Mouse (Mus musculus): ENCODE measurements around the gene Spata48. TPM values are rescaled to one million over a fixed set of nuclear protein-coding genes. Genes with fewer than 3 reads are reported as not detected.

Gene Spata48
- polyA plus RNA-seq, 1 experiment from 2014 or later, result 1.3 TPM

GRCm38 (mm10) chr11:11547597-11548240, 85.8 kb downstream of the Spata48 start:
- H3K9ac ChIP-seq, result no peak overlapping the region
- no peak overlapping the region for H3K4me2 ChIP-seq
- H3K4me3 ChIP-seq (replicated peaks), result no peak overlapping the region
- H3K36me3 ChIP-seq (replicated peaks), result no peaks in the 10 kb centered on the region
- H3K27me3 ChIP-seq, result no peaks in the 10 kb centered on the region
- H3K9me3 ChIP-seq, result no peaks in the 10 kb centered on the region
- H3K4me1 ChIP-seq, result no peaks in the 10 kb centered on the region
- no peak for ATAC-seq (ENCODE audit: low FRiP score)
- no peak overlapping the region for H3K27ac ChIP-seq
- WGBS, result 79% methylated on average over 7 of the region's 7 CpGs

- no peak overlapping the region for H3K9ac ChIP-seq
- H3K27me3 ChIP-seq, result no peaks in the 10 kb centered on the region
- ATAC-seq (ENCODE audit: low FRiP score), result no peak
- no peak overlapping the region for H3K4me3 ChIP-seq (replicated peaks)
- no peak overlapping the region for H3K4me2 ChIP-seq
- H3K36me3 ChIP-seq (replicated peaks), result no peaks in the 10 kb centered on the region
- H3K9me3 ChIP-seq, result no peaks in the 10 kb centered on the region
- H3K27ac ChIP-seq, result no peak overlapping the region
- WGBS, result 82% methylated on average over 8 of the region's 8 CpGs
- no peaks in the 10 kb centered on the region for H3K4me1 ChIP-seq
These were observed 93.7 kb downstream of the Spata48 start for GRCm38 (mm10) chr11:11555563-11555962.

- Histone ChIP-seq H3K27me3 (no peaks in the 10 kb centered on the region), H3K27ac (no peak overlapping the region), H3K4me3 (replicated peaks) (no peak overlapping the region), H3K36me3 (replicated peaks) (no peaks in the 10 kb centered on the region), H3K9ac (no peak overlapping the region), H3K4me1 (no peaks in the 10 kb centered on the region), H3K4me2 (no peak overlapping the region), H3K9me3 (no peaks in the 10 kb centered on the region)
- 97% methylated on average over 1 of the region's 1 CpGs for WGBS
- no peak for ATAC-seq (ENCODE audit: low FRiP score)
These were observed 94.3 kb downstream of the Spata48 start for GRCm38 (mm10) chr11:11556186-11556585.

- Histone ChIP-seq H3K9me3 (no peaks in the 10 kb centered on the region), H3K36me3 (replicated peaks) (no peaks in the 10 kb centered on the region), H3K4me2 (no peak overlapping the region), H3K27ac (no peak overlapping the region), H3K4me3 (replicated peaks) (no peak overlapping the region), H3K4me1 (no peaks in the 10 kb centered on the region), H3K27me3 (no peaks in the 10 kb centered on the region), H3K9ac (no peak overlapping the region)
- ATAC-seq (ENCODE audit: low FRiP score), result 0 out of 2 replicates have a peak, but pooled peaks have one; percentile 6
- WGBS, result 51% methylated on average over 11 of the region's 11 CpGs
These were observed 95.5 kb downstream of the Spata48 start for GRCm38 (mm10) chr11:11557173-11557967.

GRCm38 (mm10) chr11:11558662-11559061, 96.8 kb downstream of the Spata48 start:
- Histone ChIP-seq H3K27ac (no peak overlapping the region), H3K4me1 (no peaks in the 10 kb centered on the region), H3K27me3 (no peaks in the 10 kb centered on the region), H3K36me3 (replicated peaks) (no peaks in the 10 kb centered on the region), H3K4me3 (replicated peaks) (no peak overlapping the region), H3K4me2 (no peak overlapping the region), H3K9ac (no peak overlapping the region), H3K9me3 (no peaks in the 10 kb centered on the region)
- no peak for ATAC-seq (ENCODE audit: low FRiP score)
- WGBS, result 75% methylated on average over 3 of the region's 3 CpGs

- Histone ChIP-seq H3K27me3 (no peaks in the 10 kb centered on the region), H3K36me3 (replicated peaks) (no peaks in the 10 kb centered on the region), H3K4me1 (no peaks in the 10 kb centered on the region), H3K27ac (no peak overlapping the region), H3K4me3 (replicated peaks) (no peak overlapping the region), H3K9ac (no peak overlapping the region), H3K9me3 (no peaks in the 10 kb centered on the region), H3K4me2 (no peak overlapping the region)
- no peak for ATAC-seq (ENCODE audit: low FRiP score)
- WGBS, result 88% methylated on average over 7 of the region's 7 CpGs
These were observed 97.3 kb downstream of the Spata48 start for GRCm38 (mm10) chr11:11559099-11559686.

- 89% methylated on average over 6 of the region's 6 CpGs for WGBS
These were observed 99.2 kb downstream of the Spata48 start for GRCm38 (mm10) chr11:11561118-11561517.

GRCm38 (mm10) chr11:11564266-11565044, 102.6 kb downstream of the Spata48 start:
- Histone ChIP-seq H3K4me1 (no peaks in the 10 kb centered on the region), H3K9ac (no peak overlapping the region), H3K9me3 (no peaks in the 10 kb centered on the region), H3K27ac (no peak overlapping the region), H3K27me3 (no peaks in the 10 kb centered on the region), H3K4me3 (replicated peaks) (no peak overlapping the region), H3K36me3 (replicated peaks) (no peaks in the 10 kb centered on the region), H3K4me2 (no peak overlapping the region)
- ATAC-seq (ENCODE audit: low FRiP score), result no peak
- WGBS, result 91% methylated on average over 7 of the region's 7 CpGs

More at GRCm38 (mm10) chr11:11561118-11561517, 99.2 kb downstream of the Spata48 start:
- ATAC-seq (ENCODE audit: low FRiP score), result no peak
- H3K9ac ChIP-seq, result no peak overlapping the region
- no peak overlapping the region for H3K4me3 ChIP-seq (replicated peaks)
- H3K9me3 ChIP-seq, result no peaks in the 10 kb centered on the region
- H3K36me3 ChIP-seq (replicated peaks), result no peaks in the 10 kb centered on the region
- H3K27ac ChIP-seq, result no peak overlapping the region
- H3K27me3 ChIP-seq, result no peaks in the 10 kb centered on the region
- H3K4me1 ChIP-seq, result no peaks in the 10 kb centered on the region
- no peak overlapping the region for H3K4me2 ChIP-seq

Other genes starting within 250 kb of the Spata48 start
- gene Zpbp, start 314 bp downstream of the Spata48 start, polyA plus RNA-seq (2016; fragmentation: Nextera tagmentation; extraction: Ambion mirVana), result 0.49 and 0.59 TPM in 2 replicates
- gene 4930512M02Rik, start 165.7 kb downstream of the Spata48 start, polyA plus RNA-seq (2016; fragmentation: Nextera tagmentation; extraction: Ambion mirVana), result not detected in 2 replicates
- gene Ikzf1, start 222.9 kb downstream of the Spata48 start, polyA plus RNA-seq (2016; fragmentation: Nextera tagmentation; extraction: Ambion mirVana), result 0.91 and 0.98 TPM in 2 replicates

All from forebrain, embryonic 12.5 days (tissue).